ENCODE assay signal across 17 mouse cellular contexts in genomic region chr8:106612047-106612446, GRCm38 (mm10). TPM values are rescaled to one million over a fixed set of nuclear protein-coding genes. Genes with fewer than 3 reads are reported as not detected.
DNase-seq lines count a peak whose midpoint lies in the region; ATAC-seq and TF ChIP-seq lines count a peak whose summit lies in the region.
"Had no signal": no experiment of that assay in that cellular context is flagged by ENCODE, and none has a peak within 500 bp of the region (broad histone marks: within the 10 kb centered on the region; RNA-seq: fewer than 3 reads in every experiment).

No protein-coding gene starts in this region.

- WGBS in lung, embryonic 14.5 days = 57% methylated on average over 3 of the region's 3 CpGs
- WGBS in intestine, postnatal 0 days = 31% methylated on average over 3 of the region's 3 CpGs
- 40% methylated on average over 3 of the region's 3 CpGs for WGBS in stomach, embryonic 15.5 days
- 70% methylated on average over 3 of the region's 3 CpGs for WGBS in hindbrain, postnatal 0 days

- 0 out of 2 replicates have a peak, but pooled peaks cover under 1% of the 10 kb centered on the region for H3K27me3 ChIP-seq in lung, embryonic 14.5 days (ENCODE audit: insufficient read depth, low read length)
- H3K27me3 ChIP-seq in intestine, postnatal 0 days (replicated peaks; ENCODE audit: control insufficient read depth, insufficient read depth, low read length) = no peaks in the 10 kb centered on the region
- H3K27me3 ChIP-seq in stomach, embryonic 15.5 days (replicated peaks) = no peaks in the 10 kb centered on the region
- H3K27me3 ChIP-seq in hindbrain, postnatal 0 days (ENCODE audit: insufficient read depth, low read length) = no peaks in the 10 kb centered on the region
- H3K27me3 ChIP-seq: hindbrain, embryonic 12.5 days had no signal

- no peak for ATAC-seq in lung, embryonic 14.5 days (ENCODE audit: insufficient read depth)
- ATAC-seq in intestine, postnatal 0 days = no peak
- no peak for ATAC-seq in stomach, embryonic 15.5 days (ENCODE audit: insufficient read depth, low FRiP score, low read depth)
- ATAC-seq in hindbrain, postnatal 0 days = no peak
- ATAC-seq: CD4-positive, CD25-positive, alpha-beta regulatory T cell, adult 4 months; midbrain, embryonic 16.5 days had no signal

- H3K4me2 ChIP-seq in lung, embryonic 14.5 days = no peak overlapping the region
- no peak overlapping the region; the same call in 1 of the 2 replicates for H3K4me2 ChIP-seq in intestine, postnatal 0 days (replicated peaks; ENCODE audit: low read depth)
- no peak overlapping the region for H3K4me2 ChIP-seq in stomach, embryonic 15.5 days
- H3K4me2 ChIP-seq in hindbrain, postnatal 0 days (ENCODE audit: low read depth, low read length) = no peak overlapping the region
- H3K4me2 ChIP-seq: hindbrain, embryonic 12.5 days had no signal

- TF ChIP-seq CTCF in lung, embryonic 14.5 days (IDR thresholded peaks at IDR 0.05; ENCODE audit: low read depth) = no peak
- TF ChIP-seq CTCF in intestine, postnatal 0 days (IDR thresholded peaks at IDR 0.05; ENCODE audit: low read depth) = no peak
- no peak for TF ChIP-seq CTCF in hindbrain, postnatal 0 days (IDR thresholded peaks at IDR 0.05; ENCODE audit: low read depth)

- no peak overlapping the region for H3K9ac ChIP-seq in lung, embryonic 14.5 days
- no peak overlapping the region for H3K9ac ChIP-seq in intestine, postnatal 0 days (ENCODE audit: low read depth, low read length)
- no peak overlapping the region for H3K9ac ChIP-seq in stomach, embryonic 15.5 days
- H3K9ac ChIP-seq in hindbrain, postnatal 0 days (replicated peaks; ENCODE audit: low read length) = no peak overlapping the region
- H3K9ac ChIP-seq: hindbrain, embryonic 12.5 days; liver, embryonic 14.5 days had no signal

- peak overlapping the region; percentile 91 for H3K27ac ChIP-seq in lung, embryonic 14.5 days (ENCODE audit: low read depth)
- H3K27ac ChIP-seq in intestine, postnatal 0 days (ENCODE audit: low read depth, low read length) = peak overlapping the region; percentile 62; the same call in 1 of the 2 replicates
- H3K27ac ChIP-seq in stomach, embryonic 15.5 days = peak overlapping the region; percentile 85
- H3K27ac ChIP-seq in hindbrain, postnatal 0 days = no peak overlapping the region
- H3K27ac ChIP-seq: hindbrain, embryonic 12.5 days; liver, embryonic 14.5 days had no signal

- H3K9me3 ChIP-seq in lung, embryonic 14.5 days (ENCODE audit: low read depth, low read length) = no peaks in the 10 kb centered on the region
- H3K9me3 ChIP-seq in intestine, postnatal 0 days (ENCODE audit: control insufficient read depth) = no peaks in the 10 kb centered on the region
- H3K9me3 ChIP-seq in stomach, embryonic 15.5 days = no peaks in the 10 kb centered on the region
- no peaks in the 10 kb centered on the region for H3K9me3 ChIP-seq in hindbrain, postnatal 0 days (ENCODE audit: low read length)
- H3K9me3 ChIP-seq: hindbrain, embryonic 12.5 days had no signal

- H3K4me3 ChIP-seq in lung, embryonic 14.5 days (ENCODE audit: low read depth, low read length) = no peak overlapping the region
- H3K4me3 ChIP-seq in intestine, postnatal 0 days (ENCODE audit: low read depth, low read length) = no peak overlapping the region
- no peak overlapping the region for H3K4me3 ChIP-seq in stomach, embryonic 15.5 days (replicated peaks)
- H3K4me3 ChIP-seq in hindbrain, postnatal 0 days (ENCODE audit: low read length) = no peak overlapping the region
- H3K4me3 ChIP-seq: hindbrain, embryonic 12.5 days had no signal

- no peak for DNase-seq in lung, embryonic 14.5 days
- DNase-seq in lung, postnatal 10 days = no peak
- DNase-seq in MEL-GATA-1-ER (ENCODE audit: extremely low read depth, low read depth) = peak; percentile 17
- no peak for DNase-seq in gastrocnemius, postnatal 10 days
- DNase-seq in hindbrain, postnatal 0 days (ENCODE audit: low spot score) = no peak
- DNase-seq in kidney, adult 18-20 months = no peak
- DNase-seq: adrenal gland, postnatal 10 days; cerebellum, adult 9-11 months; gastrocnemius, postnatal 25 days; kidney, adult 8-10 months; right cerebral cortex, adult 18-20 months had no signal

- H3K4me1 ChIP-seq in lung, embryonic 14.5 days (ENCODE audit: insufficient read depth) = peaks cover 11% of the 10 kb centered on the region
- H3K4me1 ChIP-seq in intestine, postnatal 0 days (replicated peaks; ENCODE audit: control insufficient read depth, insufficient read depth, low read length) = peaks cover 30% of the 10 kb centered on the region
- peaks cover 11% of the 10 kb centered on the region; the same call in 1 of the 2 replicates for H3K4me1 ChIP-seq in stomach, embryonic 15.5 days
- H3K4me1 ChIP-seq in hindbrain, postnatal 0 days (ENCODE audit: insufficient read depth, low read length) = no peaks in the 10 kb centered on the region
- H3K4me1 ChIP-seq: hindbrain, embryonic 12.5 days had no signal

- H3K36me3 ChIP-seq in lung, embryonic 14.5 days (ENCODE audit: insufficient read depth) = no peaks in the 10 kb centered on the region
- no peaks in the 10 kb centered on the region; the same call in 1 of the 2 replicates for H3K36me3 ChIP-seq in intestine, postnatal 0 days (ENCODE audit: control insufficient read depth, insufficient read depth)
- no peaks in the 10 kb centered on the region for H3K36me3 ChIP-seq in stomach, embryonic 15.5 days
- no peaks in the 10 kb centered on the region for H3K36me3 ChIP-seq in hindbrain, postnatal 0 days (ENCODE audit: insufficient read depth, low read length)
- H3K36me3 ChIP-seq: hindbrain, embryonic 12.5 days had no signal

RNA-seq across cellular contexts. Expression of gene Cdh1, which starts 8.9 kb away (rescaled TPM):
- polyA plus RNA-seq in lung, embryonic 14.5 days (2014; fragmentation: Nextera tagmentation; extraction: Ambion mirVana) = 85.3 and 89.8 TPM in 2 replicates
- polyA plus RNA-seq in intestine, postnatal 0 days (2015; fragmentation: Nextera tagmentation; extraction: Ambion mirVana) = 82.1 and 88.1 TPM in 2 replicates
- polyA plus RNA-seq in stomach, embryonic 15.5 days (2015; fragmentation: Nextera tagmentation; extraction: Ambion mirVana) = 163 and 189 TPM in 2 replicates
- total RNA-seq in gastrocnemius, postnatal 10 days (2021) = 1 to 10 TPM in 1 of 2 experiments, under 1 TPM in 1; 0.95 to 1.4 TPM
- 5.6 and 6.7 TPM in 2 replicates for total RNA-seq in hindbrain, postnatal 0 days (2014; rRNA removed)
- polyA plus RNA-seq in hindbrain, postnatal 0 days (2015; fragmentation: Nextera tagmentation; extraction: Ambion mirVana) = 6.6 and 6.7 TPM in 2 replicates

RNA-seq across cellular contexts. Expression of gene Gm10073, which starts 38.8 kb away (rescaled TPM):
- polyA plus RNA-seq in lung, embryonic 14.5 days (2014; fragmentation: Nextera tagmentation; extraction: Ambion mirVana) = 10.1 and 11.4 TPM in 2 replicates
- polyA plus RNA-seq in intestine, postnatal 0 days (2015; fragmentation: Nextera tagmentation; extraction: Ambion mirVana) = 8.8 and 9.2 TPM in 2 replicates
- polyA plus RNA-seq in stomach, embryonic 15.5 days (2015; fragmentation: Nextera tagmentation; extraction: Ambion mirVana) = 11.0 and 48.1 TPM in 2 replicates
- 100 to 1,000 TPM; 111 to 136 TPM for total RNA-seq in gastrocnemius, postnatal 10 days (2021)
- 59.5 and 82.5 TPM in 2 replicates for total RNA-seq in hindbrain, postnatal 0 days (2014; rRNA removed)
- 4.2 and 6.1 TPM in 2 replicates for polyA plus RNA-seq in hindbrain, postnatal 0 days (2015; fragmentation: Nextera tagmentation; extraction: Ambion mirVana)

Comparison
In these comparisons a context has a peak if more than half of its experiments do, and no peak if none do; other contexts are left out.
1. RNA of gene Cdh1, which starts 8.9 kb away (polyA plus RNA-seq): 163 to 189 TPM in stomach, embryonic 15.5 days, 85.3 to 89.8 TPM in lung, embryonic 14.5 days and 82.1 to 88.1 TPM in intestine, postnatal 0 days; 6.6 to 6.7 TPM in hindbrain, postnatal 0 days; every median in the first group is over 10 times any median in the second.